Mouse (Mus musculus) CH12.LX (cell line): Measurements from ENCODE around the gene Slit2. TPM values are rescaled to one million over a fixed set of nuclear protein-coding genes. Genes with fewer than 3 reads are reported as not detected.

Source experiments
- DNase-seq: peaks from one replicate; pipeline ENCODE4 v3.0.0-alpha.2; 2013; ENCODE audit errors: extremely low read depth
- H3K27ac ChIP-seq: 2 replicates; pipeline ENCODE4 v1.5.1; 2012; ENCODE audit warnings: low read depth, mild to moderate bottlenecking, control low read depth, moderate library complexity; ENCODE audit not compliant: insufficient read depth
- H3K27me3 ChIP-seq: replicated peaks from 2 replicates; pipeline ENCODE3; 2012; ENCODE audit warnings: inconsistent platforms
- H3K36me3 ChIP-seq, 2 experiments: replicated peaks in 1 of 2; 2 replicates each; pipeline versions ENCODE3 to v1.6.1; 2012; ENCODE audit warnings: inconsistent platforms in 1 of 2, low read length in 1 of 2, mild to moderate bottlenecking in 1 of 2, mixed read lengths in 1 of 2, moderate library complexity in 1 of 2; ENCODE audit not compliant: control insufficient read depth in 1 of 2, insufficient read depth in 1 of 2
- H3K4me1 ChIP-seq, 2 experiments: 2 replicates each; pipeline ENCODE4 v1.6.1; 2012; ENCODE audit warnings: inconsistent platforms in 1 of 2, moderate library complexity in 1 of 2; ENCODE audit not compliant: insufficient read depth in 2 of 2, control insufficient read depth in 1 of 2
- H3K4me2 ChIP-seq: 2 replicates; pipeline ENCODE4 v1.6.1; 2012; ENCODE audit warnings: low read depth, mild to moderate bottlenecking, control low read depth; ENCODE audit not compliant: poor library complexity, insufficient read depth, severe bottlenecking
- H3K4me3 ChIP-seq, 3 experiments: fragments of 150-350 bp in 1 of 3; sonication (generic) in 1 of 3; replicated peaks in 1 of 3; 2 replicates each; pipeline versions ENCODE3 to v1.5.1; 2011 to 2012; ENCODE audit warnings: low read depth in 2 of 3, low read length in 2 of 3, mild to moderate bottlenecking in 2 of 3, moderate library complexity in 2 of 3, control low read depth in 1 of 3, improper control_type of control experiment in 1 of 3, inconsistent platforms in 1 of 3, mixed read lengths in 1 of 3; ENCODE audit not compliant: poor library complexity in 1 of 3
- H3K79me2 ChIP-seq: replicated peaks from 2 replicates; pipeline ENCODE4 v1.6.1; 2012; ENCODE audit warnings: mild to moderate bottlenecking, moderate library complexity; ENCODE audit not compliant: control insufficient read depth, poor library complexity, insufficient read depth, severe bottlenecking; ENCODE audit errors: extremely low read depth
- H3K9ac ChIP-seq: 2 replicates; pipeline ENCODE4 v1.6.1; 2012; ENCODE audit warnings: low read depth, mild to moderate bottlenecking, control low read depth, moderate library complexity; ENCODE audit not compliant: insufficient read depth
- H3K9me3 ChIP-seq: replicated peaks from 2 replicates; pipeline ENCODE3; 2012; ENCODE audit warnings: low read length, inconsistent platforms, mixed read lengths
- CTCF ChIP-seq, 2 experiments: IDR thresholded peaks in 1 of 2; conservative IDR thresholded peaks in 1 of 2; 2 replicates each; pipeline ENCODE4 v1.5.1; 2011 to 2012; ENCODE audit warnings: low read depth in 2 of 2, low read length in 2 of 2, improper control_type of control experiment in 1 of 2, inconsistent platforms in 1 of 2, mild to moderate bottlenecking in 1 of 2, moderate library complexity in 1 of 2
- EP300 ChIP-seq: IDR thresholded peaks from 2 replicates; pipeline ENCODE4 v1.6.1; 2011; ENCODE audit warnings: low read length, improper control_type of control experiment
- GABPA ChIP-seq: IDR thresholded peaks from 2 replicates; pipeline ENCODE4 v1.6.1; 2012; ENCODE audit warnings: low read depth, low read length, improper control_type of control experiment, inconsistent platforms; ENCODE audit not compliant: insufficient replicate concordance
- HCFC1 ChIP-seq: IDR thresholded peaks from 2 replicates; pipeline ENCODE4 v1.6.1; 2012; ENCODE audit warnings: low read depth, mild to moderate bottlenecking, inconsistent platforms, low read length, improper control_type of control experiment
- IRF4 ChIP-seq: IDR thresholded peaks from 2 replicates; pipeline ENCODE4 v1.6.1; 2014; ENCODE audit warnings: low read depth, mild to moderate bottlenecking, inconsistent platforms, low read length, improper control_type of control experiment
- KAT2A ChIP-seq: IDR thresholded peaks from 2 replicates; pipeline ENCODE4 v1.6.1; 2012; ENCODE audit warnings: low read length, improper control_type of control experiment, inconsistent platforms; ENCODE audit not compliant: insufficient replicate concordance
- MAFK ChIP-seq: IDR thresholded peaks from 2 replicates; pipeline ENCODE4 v1.6.1; 2011; ENCODE audit warnings: low read length, improper control_type of control experiment; ENCODE audit not compliant: insufficient replicate concordance
- MAX ChIP-seq: IDR thresholded peaks from 2 replicates; pipeline ENCODE4 v1.6.1; 2011; ENCODE audit warnings: low read length, improper control_type of control experiment
- MEF2A ChIP-seq: IDR thresholded peaks from 2 replicates; pipeline ENCODE4 v1.6.1; 2014; ENCODE audit warnings: low read depth, mild to moderate bottlenecking, inconsistent platforms, low read length, improper control_type of control experiment, borderline replicate concordance
- POLR2A ChIP-seq: IDR thresholded peaks from 2 replicates; pipeline ENCODE4 v1.6.1; 2011; ENCODE audit warnings: low read depth, mild to moderate bottlenecking, improper control_type of control experiment, low read length
- RAD21 ChIP-seq: IDR thresholded peaks from 2 replicates; pipeline ENCODE4 v1.6.1; 2011; ENCODE audit warnings: low read depth, mild to moderate bottlenecking, low read length, improper control_type of control experiment, moderate library complexity
- SIN3A ChIP-seq: IDR thresholded peaks from 2 replicates; pipeline ENCODE4 v1.6.1; 2012; ENCODE audit warnings: low read length, improper control_type of control experiment, inconsistent platforms
- SMC3 ChIP-seq: IDR thresholded peaks from 2 replicates; pipeline ENCODE4 v1.6.1; 2011; ENCODE audit warnings: low read depth, low read length, improper control_type of control experiment
- TCF12 ChIP-seq: IDR thresholded peaks from 2 replicates; pipeline ENCODE4 v1.6.1; 2014; ENCODE audit warnings: low read depth, mild to moderate bottlenecking, inconsistent platforms, low read length, improper control_type of control experiment
- USF1 ChIP-seq: IDR thresholded peaks from 2 replicates; pipeline ENCODE4 v1.6.1; 2014; ENCODE audit warnings: low read depth, mild to moderate bottlenecking, inconsistent platforms, low read length, improper control_type of control experiment
- USF2 ChIP-seq: conservative IDR thresholded peaks from 2 replicates; pipeline ENCODE4 v1.6.1; 2011; ENCODE audit warnings: low read depth, low read length, improper control_type of control experiment
- ZKSCAN1 ChIP-seq: IDR thresholded peaks from 2 replicates; pipeline ENCODE4 v1.6.1; 2012; ENCODE audit warnings: low read depth, inconsistent platforms, low read length, improper control_type of control experiment, borderline replicate concordance
- ZMIZ1 ChIP-seq: IDR thresholded peaks from 2 replicates; pipeline ENCODE4 v1.6.1; 2012; ENCODE audit warnings: low read depth, mild to moderate bottlenecking, inconsistent platforms, low read length, improper control_type of control experiment
- dilution Hi-C: fragments of 300-500 bp; cut with MboI; formaldehyde crosslinking; loops from 2 replicates; pipeline ENCODE4 v1.14.3; 2020; ENCODE audit warnings: low sequenced_read_pairs; ENCODE audit not compliant: extremely low pct_unique_long_range_greater_than_20kb, extremely low pct_ligation_motif_present
- in situ Hi-C: fragments of 300-500 bp; cut with MboI; formaldehyde crosslinking; loops from 3 replicates; pipeline ENCODE4 v1.14.3; 2019; ENCODE audit warnings: low sequenced_read_pairs, low pct_ligation_motif_present, low pct_unique_long_range_greater_than_20kb, mixed read lengths
- polyA plus RNA-seq: library from polyadenylated mRNA; unstranded; fragments of >175 nt; gene quantifications from 2 replicates; pipeline ENCODE4 v1.2.1, GENCODE M21; 2012; ENCODE audit warnings: low read depth; ENCODE audit not compliant: insufficient read length
- total RNA-seq, 2 experiments: library from RNA; depleted of rRNA; stranded (reverse); fragments of 300-350 nt in 1 of 2; fragments of >200 nt in 1 of 2; gene quantifications; 2 replicates each; pipeline ENCODE4 v1.2.3; 2012 to 2014

Gene Slit2
- total and polyA plus RNA-seq, 3 experiments: 0.04 to 0.20 (median 0.17) TPM

DNA sequence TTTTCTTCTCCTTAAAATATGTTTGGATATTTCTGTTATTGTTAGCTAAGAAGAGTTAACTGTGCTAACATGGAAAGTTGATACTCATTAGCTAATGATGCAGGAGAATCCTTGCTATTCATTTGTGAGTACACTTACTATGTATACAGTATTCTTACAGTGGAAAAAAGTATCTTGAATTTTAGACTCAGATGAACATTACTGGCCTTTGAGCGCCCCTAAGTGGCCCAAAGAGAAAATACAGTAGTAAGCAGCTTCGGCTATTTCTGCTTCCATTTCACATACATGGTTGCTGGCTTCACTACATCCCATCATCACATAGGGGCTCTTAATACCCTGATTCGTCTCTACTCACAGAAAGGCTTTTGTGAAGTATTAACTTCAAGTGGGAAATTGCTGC is 153.6 kb downstream of the Slit2 start:
- H3K4me3 ChIP-seq: no peak overlapping the region
- peak; percentile 37 for DNase-seq
- dilution Hi-C loops: no loop called here
- no peaks in the 10 kb centered on the region; a peak in 1 of 4 replicates for H3K4me1 ChIP-seq
- no peaks in the 10 kb centered on the region for H3K27me3 ChIP-seq
- H3K27ac ChIP-seq: no peak overlapping the region
- no peaks in the 10 kb centered on the region for H3K9me3 ChIP-seq
- no peak for TF ChIP-seq MAFK
- TF ChIP-seq RAD21: peak; percentile 68
- peak; percentile 40 for TF ChIP-seq SMC3
- TF ChIP-seq CTCF (conservative IDR thresholded peaks at IDR 0.05 in 1 of 2, IDR thresholded peaks at IDR 0.05 in 1 of 2; ENCODE audit: low read depth in 2 of 2, low read length in 2 of 2): peak; percentile 28 to 58
- TF ChIP-seq USF1: no peak
- TF ChIP-seq EP300: no peak
- no peak for TF ChIP-seq HCFC1
- TF ChIP-seq IRF4: no peak
- no peak for TF ChIP-seq GABPA
- TF ChIP-seq MAX: no peak
- TF ChIP-seq, all 38 proteins: peak for 3
- in situ Hi-C loops: no loop called here
- Histone ChIP-seq H3K79me2 (no peaks in the 10 kb centered on the region), H3K4me2 (peak overlapping the region; percentile 56; the same call in 1 of the 2 replicates), H3K36me3 (no peaks in the 10 kb centered on the region), H3K9ac (no peak overlapping the region)

DNA sequence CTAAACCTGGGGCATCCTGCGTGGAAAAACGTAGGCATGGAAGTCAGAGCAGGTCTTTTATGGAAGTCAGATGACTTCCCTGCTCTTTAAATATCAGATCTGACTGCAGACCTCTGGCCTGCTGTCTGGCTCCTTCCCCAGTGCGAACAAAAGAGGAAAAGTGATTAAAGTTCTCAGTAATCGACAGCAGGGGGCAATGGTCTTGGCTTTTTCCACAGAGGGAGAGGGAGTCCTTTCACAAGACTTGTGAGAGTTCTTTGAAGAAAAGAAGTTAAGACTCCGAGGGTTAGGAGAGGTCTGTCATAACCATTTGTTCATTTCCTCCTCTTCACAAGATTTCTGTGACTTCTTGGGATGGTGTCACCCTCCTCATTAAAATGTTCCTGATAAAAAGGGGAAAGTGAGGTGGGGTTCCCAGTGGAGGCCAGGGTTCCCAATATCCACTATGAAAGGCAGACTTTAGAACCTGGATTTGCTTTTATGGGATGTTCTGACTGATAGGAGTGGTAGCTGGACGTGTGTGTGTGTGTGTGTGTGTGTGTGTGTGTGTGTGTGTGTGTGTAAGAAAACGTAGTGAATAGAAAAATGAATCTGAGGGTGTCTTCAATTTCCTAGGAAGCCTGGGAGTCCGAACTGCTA is 156.0 kb downstream of the Slit2 start:
- Histone ChIP-seq H3K27me3 (no peaks in the 10 kb centered on the region), H3K27ac (no peak overlapping the region), H3K4me2 (no peak overlapping the region), H3K9ac (no peak overlapping the region), H3K4me1 (no peaks in the 10 kb centered on the region; a peak in 1 of 4 replicates), H3K36me3 (no peaks in the 10 kb centered on the region), H3K4me3 (no peak overlapping the region), H3K9me3 (no peaks in the 10 kb centered on the region), H3K79me2 (no peaks in the 10 kb centered on the region)
- dilution Hi-C loops: no loop called here
- in situ Hi-C loops: no loop called here
- DNase-seq: peak; percentile 45
- TF ChIP-seq SMC3: peak; percentile 61
- TF ChIP-seq IRF4: no peak
- no peak for TF ChIP-seq TCF12
- TF ChIP-seq KAT2A: no peak
- no peak for TF ChIP-seq USF1
- TF ChIP-seq RAD21: peak; percentile 23
- TF ChIP-seq CTCF (conservative IDR thresholded peaks at IDR 0.05 in 1 of 2, IDR thresholded peaks at IDR 0.05 in 1 of 2; ENCODE audit: low read depth in 2 of 2, low read length in 2 of 2): peak; percentile 25 to 56; a peak in 2 of 4 replicates

DNA sequence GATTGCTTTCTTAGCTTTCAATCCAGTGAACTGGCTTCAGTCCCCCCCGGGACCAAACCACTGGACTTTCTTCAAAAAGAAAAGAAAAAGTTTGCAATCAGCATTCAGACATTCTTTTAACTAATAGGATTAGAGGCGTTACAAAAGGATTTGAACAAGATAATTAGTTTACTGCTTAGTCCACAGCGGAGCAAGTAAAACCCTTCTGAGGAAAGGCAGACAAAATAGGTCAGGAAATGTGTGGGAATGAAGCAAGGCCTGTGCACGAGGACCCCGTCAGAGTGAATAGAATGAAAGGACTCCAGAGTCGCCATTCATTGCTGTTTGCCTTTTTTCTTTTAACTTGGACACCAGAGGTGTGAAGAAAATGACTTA is 156.5 kb downstream of the Slit2 start:
- Histone ChIP-seq H3K27me3 (no peaks in the 10 kb centered on the region), H3K4me1 (no peaks in the 10 kb centered on the region; a peak in 1 of 4 replicates), H3K36me3 (no peaks in the 10 kb centered on the region), H3K4me2 (no peak overlapping the region), H3K27ac (no peak overlapping the region), H3K4me3 (no peak overlapping the region), H3K79me2 (no peaks in the 10 kb centered on the region), H3K9me3 (no peaks in the 10 kb centered on the region), H3K9ac (no peak overlapping the region)
- dilution Hi-C loops (no loop called here), in situ Hi-C loops (no loop called here)
- TF ChIP-seq EP300 (no peak), ZKSCAN1 (no peak), POLR2A (no peak), MEF2A (no peak), USF2 (no peak), ZMIZ1 (no peak), CTCF (conservative IDR thresholded peaks at IDR 0.05 in 1 of 2, IDR thresholded peaks at IDR 0.05 in 1 of 2; ENCODE audit: low read depth in 2 of 2, low read length in 2 of 2) (no peak), SIN3A (no peak), MAX (no peak)
- DNase-seq: no peak
